Mouse (Mus musculus): ENCODE data around the gene Gpr162.
"Not testable (repeated sequence)": the region's sequence is repeated elsewhere in the genome, so short reads cannot be mapped to it uniquely, and the experiment has no call there.

Gpr162 gene

DNA sequence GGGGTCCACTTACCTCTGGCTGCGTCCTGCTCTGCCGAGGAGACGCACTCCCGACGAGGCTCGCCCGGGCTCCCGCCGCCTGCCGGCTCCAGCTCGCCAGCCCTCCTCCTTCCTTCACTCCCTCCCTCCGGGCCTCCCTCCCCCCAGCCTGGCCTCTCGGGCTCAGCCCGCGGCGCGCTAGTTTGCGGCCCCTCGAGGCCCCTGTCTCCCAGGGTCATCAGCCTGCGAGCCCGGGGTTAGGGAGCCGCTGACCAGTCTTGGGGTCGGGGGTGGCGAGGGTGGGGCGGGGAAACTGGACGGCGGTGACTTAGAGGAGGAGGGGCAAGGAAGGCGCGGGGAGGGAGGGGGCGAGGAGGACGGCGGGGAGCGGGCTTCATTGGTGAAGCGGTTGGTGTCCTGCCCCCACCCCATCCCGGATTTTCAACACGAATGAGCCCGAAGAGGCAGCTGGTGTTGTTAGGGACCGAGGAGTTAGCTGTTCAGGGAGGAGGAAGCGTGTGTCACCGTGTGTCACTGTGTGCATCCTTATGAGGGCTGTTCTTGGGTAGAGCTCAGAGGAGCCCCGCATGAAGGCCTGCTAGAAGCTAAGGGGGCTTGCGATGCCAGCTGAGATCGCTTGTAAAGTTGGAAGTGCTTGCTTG, at the start of gene Gpr162:
Gene Gpr162 (minus strand): TSS at position 326 of the 641 bp plus-strand sequence.
- DNase-seq, result no peak

DNA sequence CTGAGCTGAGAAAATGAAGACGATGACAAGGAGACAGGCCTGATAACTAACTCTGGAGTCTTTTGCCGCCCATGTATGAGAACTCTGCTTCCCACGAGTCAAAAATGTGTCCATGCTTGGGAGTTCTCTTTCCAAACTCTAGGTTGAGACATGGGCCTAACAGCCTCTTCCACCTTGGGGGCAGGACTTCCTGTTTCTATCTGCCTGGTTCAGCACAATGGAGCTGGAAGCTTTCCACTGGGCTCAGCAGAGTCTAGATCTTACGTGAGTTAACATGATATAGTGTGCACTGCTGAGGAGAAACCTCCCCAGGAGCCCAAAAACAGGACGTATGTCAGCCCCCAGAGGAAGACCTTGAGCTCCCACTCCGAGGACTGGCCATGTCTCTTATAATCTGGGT, 49.4 kb upstream of the Gpr162 start:
- DNase-seq, result no peak

DNA sequence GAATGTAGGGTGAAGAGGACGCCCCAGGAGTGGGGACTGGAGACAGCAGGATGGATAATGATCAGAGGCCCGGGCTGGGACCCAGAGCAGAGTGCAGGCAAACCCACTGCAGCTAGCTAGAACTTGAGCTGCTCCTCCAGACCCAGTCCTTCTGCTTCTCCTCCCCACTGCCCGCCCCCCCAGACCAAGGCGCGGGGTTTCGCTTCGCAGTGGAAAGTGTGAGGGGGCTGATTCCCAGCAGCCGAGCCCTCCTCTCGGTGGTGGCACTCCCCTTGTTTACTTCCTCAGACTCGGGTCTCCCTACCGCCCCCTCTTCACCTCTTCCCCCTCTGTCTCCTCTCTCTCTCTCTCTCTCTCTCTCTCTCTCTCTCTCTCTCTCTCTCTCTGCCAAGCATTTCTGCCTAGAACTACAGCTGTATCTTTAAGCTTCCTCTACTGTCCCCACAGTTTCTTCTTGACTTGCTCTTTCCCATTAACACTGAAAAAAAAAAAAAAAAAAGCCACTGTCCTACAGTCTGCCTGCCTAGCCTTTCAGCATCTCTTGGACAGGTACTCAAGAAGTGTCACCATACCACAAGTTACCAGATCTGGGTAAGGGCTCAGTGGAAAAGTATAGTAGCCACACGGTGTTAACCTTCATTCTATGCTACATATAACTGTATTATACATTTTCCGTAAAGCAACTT, 47.9 kb upstream of the Gpr162 start, which contains the start of gene Lag3:
Gene Lag3 (minus strand): TSS at position 173 of the 686 bp plus-strand sequence.
- no peak for DNase-seq

DNA sequence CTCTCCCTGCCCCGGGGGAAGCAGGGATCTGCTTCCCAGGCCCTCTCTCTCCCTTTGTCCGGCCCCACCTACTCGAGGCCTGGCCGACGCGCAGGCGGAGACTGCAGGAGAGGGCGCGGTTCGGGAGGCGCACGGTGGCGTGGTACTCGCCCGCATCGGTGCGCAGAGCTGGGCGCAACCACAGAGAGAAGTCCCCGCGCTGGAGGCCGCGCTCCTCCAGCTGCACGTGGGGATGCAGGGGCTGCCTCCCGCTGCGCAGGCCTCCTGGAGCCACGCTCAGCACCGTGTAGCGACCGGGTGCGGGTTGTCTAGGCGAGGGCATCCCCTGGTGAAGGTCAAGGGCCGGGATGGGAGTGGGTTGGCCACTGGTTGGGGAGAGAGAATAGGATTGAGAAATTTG, 46.2 kb upstream of the Gpr162 start:
- no peak for DNase-seq

DNA sequence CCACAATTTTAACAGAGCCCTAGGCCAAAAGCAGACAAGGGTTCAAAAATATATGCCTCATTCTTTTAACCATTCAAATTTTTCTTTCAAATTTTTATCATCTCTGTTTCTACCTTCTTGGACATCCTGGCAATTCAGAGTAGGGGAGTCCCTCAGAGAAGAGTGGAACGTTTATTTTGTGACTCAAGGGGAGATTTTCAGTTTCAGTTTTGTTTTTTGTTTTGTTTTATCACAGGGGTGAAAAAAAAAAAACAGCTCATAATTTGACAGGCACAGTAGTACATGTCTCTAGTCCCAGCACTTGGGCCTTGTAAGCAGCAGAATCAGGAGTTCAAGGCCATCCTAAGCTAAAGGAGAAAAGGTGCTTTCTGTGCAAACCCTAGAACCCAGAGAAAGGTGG, 44.0 kb upstream of the Gpr162 start:
- DNase-seq, result no peak

DNA sequence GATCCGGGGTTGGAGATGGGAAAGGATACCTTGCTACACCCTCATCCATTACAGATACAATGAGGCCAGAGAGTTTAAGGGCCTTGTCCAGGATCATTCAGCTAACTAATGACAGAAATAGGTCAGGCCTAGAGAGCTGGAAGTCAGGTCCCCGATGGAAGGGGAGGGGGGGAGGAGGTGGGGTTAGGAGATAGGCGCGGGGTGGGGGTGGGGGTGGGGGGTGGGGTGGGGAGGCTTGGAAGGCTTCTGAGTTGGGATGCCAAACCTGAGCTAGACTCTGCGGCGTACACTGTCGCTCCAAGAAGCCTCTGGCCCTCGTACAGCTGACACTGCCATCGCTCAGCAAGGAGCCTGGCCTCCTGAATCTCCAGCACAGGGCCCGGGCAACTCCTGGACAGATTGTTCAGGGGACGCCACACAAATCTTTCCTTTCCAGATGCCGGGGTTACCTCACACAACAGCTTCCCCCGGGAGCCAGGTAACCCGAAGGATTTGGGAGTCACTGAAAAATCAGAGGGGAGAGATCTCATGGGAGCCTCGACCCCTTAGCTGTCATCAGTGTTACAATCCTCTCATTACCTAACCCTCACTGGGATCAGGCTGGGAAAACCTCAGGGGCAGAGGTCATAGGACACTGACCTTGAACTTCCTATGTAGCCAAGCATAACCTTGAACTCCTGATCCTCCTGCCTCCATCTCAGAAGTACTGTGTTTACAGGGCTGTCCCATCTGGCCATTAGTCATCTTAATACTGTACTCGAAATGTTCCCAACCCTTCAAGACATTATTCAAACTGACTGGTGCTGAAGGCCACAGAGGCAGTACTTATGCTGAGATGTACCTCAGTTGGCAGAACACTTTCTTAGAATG, 41.4 kb upstream of the Gpr162 start:
- DNase-seq, result no peak

DNA sequence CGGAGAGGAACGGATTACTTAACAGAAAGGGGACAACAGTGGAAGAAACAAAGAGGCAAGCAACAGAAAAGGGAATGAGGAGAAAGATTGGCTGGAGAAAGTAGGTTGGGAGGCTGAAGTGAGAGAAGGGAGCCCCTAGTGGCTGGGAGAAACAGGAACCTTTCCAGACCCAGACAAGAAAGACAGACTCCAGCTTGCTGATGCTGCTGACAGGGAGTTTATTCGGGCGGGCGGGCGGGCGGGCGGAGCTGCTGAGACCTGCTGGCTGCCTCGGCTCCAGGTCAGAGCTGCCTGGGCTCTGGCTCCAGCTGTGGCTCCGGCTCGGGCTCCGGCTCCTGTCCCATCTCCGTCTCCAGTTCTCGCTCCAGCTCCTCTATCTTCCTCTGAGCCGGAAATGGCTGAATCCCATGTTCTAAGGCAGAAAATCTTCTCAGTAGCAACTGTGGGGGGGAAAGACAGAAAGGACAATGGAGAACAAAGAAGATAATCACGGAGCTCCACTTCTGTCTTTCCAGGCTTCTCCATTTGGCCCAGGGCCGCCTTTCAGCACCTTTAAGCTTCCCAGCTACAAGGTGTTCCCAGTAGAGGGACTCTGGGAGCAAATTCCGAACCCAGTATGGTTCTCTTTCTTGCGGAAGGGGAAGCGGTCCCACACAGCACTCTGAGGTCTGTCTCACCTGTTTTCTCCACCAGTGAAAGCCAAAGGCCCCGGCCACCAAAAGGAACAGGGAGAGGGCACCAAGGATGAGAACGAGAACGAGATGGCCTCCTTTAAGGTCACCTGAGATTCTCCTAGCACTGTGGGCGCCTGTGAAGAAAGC, 40.6 kb upstream of the Gpr162 start:
- DNase-seq, result peak; percentile 89

DNA sequence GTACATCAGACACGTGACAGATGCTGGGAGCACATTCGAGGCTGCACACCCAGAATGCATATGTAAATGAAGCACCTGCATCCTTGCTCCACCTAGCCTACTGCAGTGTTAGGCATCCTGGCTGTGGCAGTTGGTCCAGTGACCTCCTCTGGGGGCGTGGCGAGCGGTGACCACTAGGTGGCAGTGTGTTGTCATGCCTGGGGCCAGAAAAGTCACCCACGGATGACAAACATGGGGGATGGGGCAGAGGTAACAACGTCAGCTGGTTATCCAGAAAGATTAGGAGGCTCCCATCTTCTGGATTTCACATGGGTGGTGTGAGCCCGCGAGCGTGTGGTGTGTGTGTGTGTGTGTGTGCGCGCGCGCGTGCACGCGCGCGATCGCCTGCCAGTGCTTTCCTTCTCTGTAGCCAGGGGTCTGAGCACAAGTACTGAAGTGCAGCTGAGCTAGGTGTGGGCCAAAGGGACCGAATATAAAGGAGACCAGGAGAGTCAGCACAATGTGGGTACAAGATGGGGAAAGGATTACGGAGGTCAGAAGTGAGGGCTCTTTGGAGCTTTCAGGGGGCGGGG, 39.9 kb upstream of the Gpr162 start:
- peak; percentile 98 for DNase-seq

DNA sequence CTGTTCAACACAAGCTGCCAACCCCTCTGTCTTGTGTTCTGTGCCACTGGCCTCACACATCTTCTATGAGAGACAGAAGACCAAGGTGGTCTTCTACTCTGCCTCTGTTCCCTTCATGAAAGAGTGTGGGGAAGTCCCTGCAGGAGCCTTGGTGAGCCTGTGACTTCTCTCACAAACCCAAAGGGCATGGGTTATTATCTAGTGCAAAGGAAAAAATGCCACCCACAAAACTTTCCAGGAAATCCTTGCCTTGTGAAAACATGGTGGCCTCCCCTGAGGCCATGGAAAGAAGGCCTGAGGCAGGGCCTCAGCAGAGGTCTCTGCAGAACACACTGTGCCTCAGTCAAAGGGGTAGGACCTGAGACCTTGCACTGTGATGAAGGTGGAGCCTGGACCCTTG, 38.1 kb upstream of the Gpr162 start:
- no peak for DNase-seq

DNA sequence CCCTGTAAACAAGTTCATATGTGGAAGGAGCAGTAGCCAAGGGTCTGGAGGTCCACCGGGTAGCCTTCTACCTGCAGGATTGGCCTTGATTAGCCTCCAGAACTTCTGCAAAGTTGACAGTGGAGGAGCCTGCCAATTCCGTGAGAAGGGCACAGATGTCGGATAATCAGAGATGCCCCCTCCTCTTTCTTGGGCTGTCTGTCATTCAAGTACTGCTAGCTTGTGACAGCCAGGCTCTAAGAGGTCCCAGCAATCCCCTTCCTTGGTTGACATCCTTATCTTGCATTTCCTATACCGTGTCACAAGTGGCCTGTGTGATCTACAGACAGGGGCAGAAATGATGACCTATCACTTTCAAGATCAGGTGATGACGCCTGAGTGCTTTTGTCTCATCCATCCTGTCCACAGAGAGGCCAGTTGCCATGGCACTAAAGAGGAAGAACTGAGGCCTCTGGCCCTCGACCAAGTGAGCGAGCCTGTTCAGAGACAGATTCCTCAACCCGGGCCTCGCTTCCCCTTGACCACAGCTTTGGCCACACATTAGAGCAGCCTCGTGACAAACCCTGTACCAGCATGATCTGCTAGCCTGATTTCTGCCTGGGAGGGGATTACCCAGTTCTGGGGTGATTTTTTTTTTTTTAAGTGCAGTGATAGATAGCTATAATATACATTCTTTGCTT, 37.2 kb upstream of the Gpr162 start:
- no peak for DNase-seq

DNA sequence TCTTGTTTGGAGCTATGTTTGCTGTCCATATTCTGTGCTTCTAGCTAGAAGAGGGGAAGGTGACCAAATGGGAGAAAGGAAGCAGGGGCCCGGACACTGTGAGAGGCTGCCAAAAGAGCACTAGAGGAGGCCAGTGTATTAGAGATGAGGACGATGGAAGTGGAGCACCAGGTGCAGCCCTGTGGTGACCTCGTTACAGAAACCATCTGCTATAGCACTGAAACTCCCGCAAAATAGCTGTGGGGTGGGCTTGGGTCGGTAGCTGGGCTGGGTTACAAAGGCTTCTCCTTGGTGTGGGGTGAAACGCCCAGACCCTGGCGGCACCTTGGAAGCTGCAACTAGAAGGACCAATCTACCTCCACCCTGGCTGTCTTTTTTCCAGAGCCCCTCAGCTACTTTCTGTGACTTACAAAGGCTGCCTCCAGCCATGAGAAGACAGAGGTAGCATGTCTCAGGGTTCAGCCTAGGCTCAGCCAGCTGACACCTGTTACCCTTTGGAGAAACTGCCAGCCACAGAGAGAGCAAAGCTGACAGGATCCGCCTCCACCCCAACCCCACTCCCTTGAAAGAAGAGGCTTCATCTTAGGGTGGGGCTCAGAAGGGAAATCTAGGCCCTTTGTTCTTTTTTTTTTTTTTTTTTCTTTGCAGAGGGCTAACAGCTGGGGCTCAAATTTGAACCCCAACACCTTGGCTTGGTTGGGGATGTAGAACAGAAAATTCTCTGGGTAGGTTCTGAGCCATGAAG, 36.4 kb upstream of the Gpr162 start:
- DNase-seq, result no peak

DNA sequence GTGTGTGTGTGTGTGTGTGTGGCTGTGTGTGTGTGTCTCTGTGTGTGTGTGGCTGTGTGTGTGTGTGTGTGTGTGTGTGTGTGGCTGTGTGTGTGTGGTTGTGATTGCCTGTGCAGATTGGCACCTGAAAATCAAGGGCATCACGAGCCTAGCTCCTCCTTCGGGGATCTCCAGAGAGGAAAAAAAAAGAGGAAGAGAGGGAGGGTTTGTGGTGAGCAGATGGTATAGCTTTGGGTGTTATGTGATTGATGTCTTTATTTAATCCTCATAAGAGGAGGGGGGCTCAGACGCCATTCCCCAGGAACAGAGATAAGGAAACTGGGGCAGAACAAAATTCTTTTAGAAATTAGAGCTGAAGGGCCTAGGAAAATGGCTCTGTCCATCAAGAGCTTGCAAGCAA, 34.6 kb upstream of the Gpr162 start:
- no peak for DNase-seq

DNA sequence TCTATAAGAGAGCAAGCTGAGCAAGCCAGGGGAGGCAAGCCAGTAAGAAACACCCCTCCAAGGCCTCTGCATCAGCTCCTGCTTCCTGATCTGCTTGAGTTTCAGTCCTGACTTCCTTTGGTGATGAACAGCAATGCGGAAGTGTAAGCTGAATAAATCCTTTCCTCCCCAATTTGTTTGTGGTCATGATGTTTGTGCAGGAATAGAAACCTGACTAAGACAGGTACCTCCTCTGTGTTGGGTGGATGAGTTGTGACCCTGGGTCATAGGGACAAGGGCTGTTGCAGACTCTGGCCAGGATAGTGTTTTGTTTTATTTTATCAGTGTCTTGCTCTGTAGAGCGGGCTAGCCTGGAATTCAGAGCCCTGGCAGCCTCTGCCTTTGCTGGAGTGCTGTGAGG, 30.3 kb upstream of the Gpr162 start:
- DNase-seq, result not testable (repeated sequence)

DNA sequence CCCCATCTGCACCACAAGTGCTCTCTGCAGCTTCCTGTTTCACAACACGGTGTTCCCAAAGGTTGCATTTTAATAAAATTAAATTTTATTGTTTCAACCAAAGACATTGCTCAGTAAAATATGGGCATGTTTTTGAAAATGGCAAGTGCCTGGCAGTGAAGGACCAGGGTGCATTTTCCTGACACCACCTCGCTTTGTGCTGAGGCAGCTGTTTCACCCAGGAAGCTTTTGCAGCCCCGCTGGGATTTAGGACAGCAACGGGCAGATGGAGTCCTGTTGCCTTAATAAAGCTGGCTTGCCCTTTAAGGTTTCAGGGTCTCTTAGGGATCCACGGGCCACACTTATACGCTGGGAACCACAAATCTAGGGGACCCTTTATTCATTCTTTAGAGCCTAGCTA, 27.2 kb upstream of the Gpr162 start:
- DNase-seq, result no peak

DNA sequence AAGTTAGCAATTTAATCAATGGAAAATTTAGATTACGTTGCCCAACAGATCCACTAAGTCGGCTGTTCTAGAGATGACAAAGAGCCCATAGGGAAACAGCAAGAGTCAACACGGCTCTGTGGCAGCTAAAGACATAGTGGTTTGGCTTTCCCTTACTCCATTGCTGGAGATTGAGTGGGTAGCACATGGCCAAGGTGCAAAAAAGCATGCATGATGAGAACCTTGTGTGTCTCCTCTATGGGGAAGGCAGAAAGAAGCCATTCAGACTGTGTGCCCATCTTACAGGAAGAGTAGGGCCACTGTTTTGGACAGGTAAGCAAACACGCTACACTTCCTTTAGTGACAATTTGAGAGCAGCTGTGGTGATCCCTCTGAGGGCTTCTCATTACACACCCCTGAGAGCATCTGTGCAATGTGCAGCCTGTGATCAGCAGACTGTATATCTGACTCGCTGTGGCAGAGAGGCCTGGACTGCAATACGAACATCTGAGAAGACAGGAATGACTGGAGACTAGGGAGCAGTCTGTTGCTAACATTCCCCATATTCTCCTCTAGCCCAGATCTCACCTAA, 24.9 kb upstream of the Gpr162 start:
- DNase-seq, result no peak

DNA sequence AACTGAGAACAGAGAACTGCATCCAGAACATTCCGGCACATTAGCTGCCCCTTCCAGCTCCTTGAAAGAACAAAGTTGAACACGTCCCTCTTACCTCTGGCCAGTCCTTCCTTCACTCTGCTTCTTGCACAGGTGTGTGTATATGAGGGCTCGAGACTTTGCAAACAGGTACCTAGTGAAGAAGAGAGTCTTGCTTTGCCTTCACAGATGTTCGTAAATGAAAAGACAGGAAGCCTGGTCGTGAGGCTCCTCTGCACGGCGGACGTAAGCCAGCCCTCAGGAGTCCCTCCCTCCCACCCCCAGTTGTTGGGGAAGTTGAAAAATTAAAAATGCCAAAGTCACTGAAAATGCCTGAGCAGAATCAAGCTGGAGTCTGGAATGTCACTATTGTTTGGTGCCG, 24.2 kb upstream of the Gpr162 start, which contains the start of gene Cd4:
Gene Cd4 (minus strand): TSS at position 236 of the 400 bp plus-strand sequence.
- no peak for DNase-seq

DNA sequence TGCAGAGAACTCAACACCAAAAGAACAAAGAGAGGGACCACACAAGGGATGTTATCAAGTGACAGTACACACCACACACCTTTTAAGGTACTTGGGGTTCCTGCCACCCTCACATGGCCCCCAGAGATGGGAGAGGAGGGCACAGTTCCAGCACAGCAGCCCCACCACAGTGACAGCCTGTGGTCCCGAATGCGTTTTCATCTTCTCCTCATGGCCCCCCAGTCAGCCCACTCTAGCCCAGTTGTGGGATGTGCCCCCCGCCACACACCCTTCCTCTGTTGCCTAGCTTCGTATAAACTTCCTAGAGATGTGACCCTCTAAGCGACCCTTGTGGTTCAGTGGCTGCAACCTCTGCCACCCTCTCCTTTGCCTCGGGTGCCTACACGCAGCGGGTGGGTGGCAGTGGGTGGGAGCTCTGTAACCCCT, 22.2 kb upstream of the Gpr162 start:
- DNase-seq, result no peak

DNA sequence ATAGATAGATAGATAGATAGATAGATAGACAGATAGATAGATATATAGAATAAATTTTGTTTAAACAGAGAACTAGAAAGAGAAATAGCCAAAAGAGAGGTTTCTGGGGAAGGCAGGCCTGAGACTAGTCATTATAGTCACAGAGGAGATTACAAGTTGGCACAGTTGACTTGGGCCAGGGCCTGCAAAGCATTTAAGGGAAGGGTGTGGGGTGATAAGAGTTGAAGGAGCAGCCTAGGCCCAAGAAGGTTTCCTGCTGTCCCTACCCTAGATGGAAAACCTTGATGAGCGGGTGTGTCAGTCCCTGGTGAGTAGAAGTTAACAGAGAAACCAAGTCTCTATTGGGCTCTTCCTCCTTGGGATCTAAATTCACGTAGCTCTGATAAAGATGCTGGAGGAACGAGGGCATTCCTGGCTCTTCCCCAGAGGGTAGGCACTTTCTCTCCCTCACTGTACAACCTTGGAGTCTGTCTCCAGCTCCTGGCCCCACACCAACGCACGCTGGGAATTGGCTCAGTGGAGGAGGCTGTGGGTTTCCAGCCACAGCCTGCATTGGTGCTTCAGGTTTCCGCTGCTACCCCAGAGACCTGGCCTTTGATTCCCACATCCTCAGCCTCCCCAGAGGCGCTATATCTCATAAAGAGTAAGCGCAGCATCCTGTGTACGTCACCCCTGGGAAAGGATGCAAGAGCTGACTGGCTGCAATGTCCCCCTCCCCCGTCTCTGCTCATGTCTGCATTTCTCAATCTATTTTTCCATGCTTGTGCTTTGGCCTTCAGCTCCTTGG, 21.1 kb upstream of the Gpr162 start:
- DNase-seq, result no peak

DNA sequence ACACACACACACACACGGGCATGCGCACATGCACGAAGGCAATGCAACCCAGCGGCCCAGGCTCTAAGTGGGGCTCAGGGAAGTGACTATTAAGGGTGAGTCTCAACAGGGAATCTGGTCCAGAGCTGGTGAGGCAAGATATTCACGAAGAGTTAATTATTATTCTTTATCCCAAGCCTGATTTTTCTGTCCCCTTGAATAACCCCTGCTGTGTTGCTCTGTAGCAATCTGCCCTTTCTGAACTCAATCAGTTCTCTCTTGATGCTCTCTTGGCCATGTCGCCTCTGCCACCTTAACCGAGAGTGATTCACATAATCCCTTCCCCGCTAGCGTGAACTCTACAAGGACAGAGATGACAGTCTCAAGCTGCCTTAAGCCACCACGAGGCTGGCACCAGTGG, 19.6 kb upstream of the Gpr162 start:
- DNase-seq, result peak; percentile 27

DNA sequence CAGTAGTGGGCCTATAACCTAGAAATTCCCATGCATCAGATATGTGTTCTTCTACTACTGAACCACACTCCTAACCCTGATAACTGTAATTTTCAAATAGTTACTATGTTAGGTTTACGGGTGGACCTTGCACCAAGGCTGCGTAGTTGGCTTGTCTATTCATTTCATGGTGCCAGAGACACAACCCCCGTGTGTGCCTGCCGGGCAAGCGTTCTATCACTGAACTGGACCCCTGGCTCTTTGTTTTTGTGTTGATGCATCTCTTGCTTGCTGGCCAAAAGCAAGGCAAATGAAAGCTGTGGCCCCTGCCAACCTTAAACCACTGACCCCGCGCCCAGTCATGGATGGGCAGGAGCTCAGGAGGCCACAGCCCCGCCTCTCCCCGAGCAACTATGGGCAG, 18.0 kb upstream of the Gpr162 start:
- DNase-seq, result peak; percentile 40

All from kidney, adult 9 months (tissue).